Mouse (Mus musculus) R1 (cell line): ENCODE results near the gene Sorcs3.

ENCODE experiments used
- DNase-seq: peaks from one replicate; pipeline ENCODE4 v3.0.0-alpha.2; 2018; ENCODE audit warnings: low read depth, low spot score

The Sorcs3 gene

DNA sequence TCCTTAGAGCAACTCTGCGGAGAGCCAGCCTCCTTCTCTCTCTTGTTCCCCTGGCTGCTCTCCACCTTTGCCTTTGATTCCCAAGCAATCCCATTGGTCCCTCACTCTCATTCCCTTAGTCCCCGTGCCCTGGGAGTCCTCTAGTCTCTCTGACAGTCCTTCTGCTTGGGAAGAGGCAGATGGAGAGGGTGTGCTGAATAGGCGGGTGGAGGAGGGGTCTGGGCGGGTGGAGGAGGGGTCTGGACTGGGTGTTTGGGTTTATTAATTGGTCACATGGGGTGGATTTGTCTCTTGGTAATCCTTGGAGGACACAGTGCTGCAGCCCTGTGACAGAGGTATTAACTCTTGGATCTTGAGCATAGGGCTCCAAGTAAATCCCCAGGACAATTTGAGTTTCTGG is 77.4 kb downstream of the Sorcs3 start:
- no peak for DNase-seq

DNA sequence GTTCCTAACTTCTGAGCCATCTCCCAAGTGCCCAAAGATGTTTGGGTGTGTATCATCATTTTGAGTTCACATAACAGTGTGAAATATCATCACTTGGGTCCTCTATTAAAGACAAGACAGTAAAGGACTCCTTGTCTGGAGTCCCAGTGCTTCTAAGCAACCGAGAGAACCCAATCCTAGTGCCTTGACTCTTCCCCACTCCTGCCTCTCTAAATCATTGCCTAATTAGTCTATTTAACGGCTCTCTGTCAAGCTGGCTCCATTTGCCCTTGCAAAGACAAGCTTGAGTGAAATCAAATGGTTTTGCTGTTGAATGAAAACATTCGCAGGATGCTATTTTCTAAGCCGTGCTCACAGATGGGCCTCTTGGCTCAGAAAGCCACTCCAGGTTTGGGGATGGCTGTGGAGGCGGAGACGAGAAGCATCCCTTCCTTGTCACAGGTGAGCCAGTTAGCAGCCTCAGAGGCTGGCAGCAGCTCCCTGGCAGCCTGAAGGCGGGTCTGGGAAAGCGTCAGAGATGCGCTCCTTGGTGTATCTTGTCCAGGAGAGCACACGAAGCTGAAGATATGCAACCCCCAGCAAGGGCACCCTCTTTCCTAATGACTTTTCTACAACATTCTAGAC is 79.9 kb downstream of the Sorcs3 start:
- no peak for DNase-seq

DNA sequence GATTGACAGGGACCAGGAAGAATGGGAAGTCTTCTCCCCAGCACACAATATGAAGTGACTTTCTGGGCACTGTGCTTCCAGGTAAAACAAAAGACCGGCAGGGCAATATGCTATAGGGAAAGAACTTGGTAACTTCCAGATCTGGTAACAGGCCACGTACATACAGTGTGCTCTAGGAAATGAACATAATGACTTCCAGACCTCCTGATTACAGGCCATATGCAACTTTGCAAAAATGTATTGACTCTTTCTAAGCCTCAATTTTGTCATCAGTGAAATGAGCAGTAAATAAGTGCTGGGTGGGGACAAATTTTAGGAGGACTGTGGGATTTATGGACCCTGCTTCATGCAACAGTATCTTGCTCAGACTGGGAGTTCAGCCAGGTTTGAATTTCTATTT is 88.4 kb downstream of the Sorcs3 start:
- DNase-seq: no peak

DNA sequence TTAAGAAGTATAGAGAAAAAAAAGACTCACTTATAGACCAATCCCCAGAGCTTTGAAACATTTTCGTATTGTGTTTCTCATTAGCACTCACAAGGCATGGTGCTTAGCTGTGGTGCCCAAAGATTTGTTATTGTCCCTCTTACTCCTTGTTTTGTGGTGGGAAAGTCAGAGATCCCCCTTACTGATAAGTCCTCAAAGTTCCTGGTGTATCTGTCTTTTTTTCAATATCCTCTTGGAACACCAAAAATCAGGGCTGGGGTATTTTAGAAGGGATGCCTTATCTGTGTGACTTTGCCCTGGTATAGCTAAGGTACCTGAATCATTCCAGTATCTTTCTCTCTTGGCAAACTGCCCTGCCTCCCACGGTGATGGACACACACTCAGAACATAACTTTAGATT is 92.6 kb downstream of the Sorcs3 start:
- DNase-seq: no peak

DNA sequence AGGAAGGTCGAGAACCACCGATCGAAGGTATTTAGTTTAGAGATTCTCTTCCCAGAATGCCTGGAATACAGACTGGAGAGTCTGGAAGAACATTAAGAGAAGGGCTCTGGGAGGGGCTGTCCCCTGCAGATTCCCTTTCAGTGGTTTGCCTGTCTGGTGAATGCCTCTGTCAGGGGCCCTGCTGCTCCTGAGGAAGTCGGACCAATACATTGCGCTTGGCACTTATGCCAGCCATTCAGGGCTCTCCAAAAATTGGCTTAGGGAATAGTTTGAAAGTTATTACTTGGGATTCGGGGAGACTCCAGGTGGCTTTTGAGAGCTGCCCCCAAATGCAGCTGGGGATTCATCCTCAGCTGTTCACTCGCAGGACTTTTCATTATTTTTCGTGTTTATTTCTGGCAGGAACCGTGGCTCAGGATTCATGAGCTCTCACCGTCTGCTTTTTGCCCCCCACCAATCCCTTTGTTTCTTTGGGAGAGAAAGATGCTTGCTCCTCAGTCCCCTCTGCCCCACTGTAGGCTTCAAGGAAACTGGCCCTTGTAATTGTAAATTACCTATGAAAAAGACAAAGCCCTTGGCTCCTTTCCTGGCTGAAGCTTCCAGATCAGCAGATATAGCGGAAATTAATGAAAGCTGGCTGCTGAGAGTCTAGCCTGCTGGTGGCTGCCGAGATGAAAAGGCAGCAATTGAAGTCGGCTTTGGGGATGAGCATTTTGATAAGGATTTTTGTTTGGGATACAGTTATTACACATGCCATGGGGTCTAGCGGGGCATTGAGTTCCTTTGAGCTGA is 94.8 kb downstream of the Sorcs3 start:
- no peak for DNase-seq

DNA sequence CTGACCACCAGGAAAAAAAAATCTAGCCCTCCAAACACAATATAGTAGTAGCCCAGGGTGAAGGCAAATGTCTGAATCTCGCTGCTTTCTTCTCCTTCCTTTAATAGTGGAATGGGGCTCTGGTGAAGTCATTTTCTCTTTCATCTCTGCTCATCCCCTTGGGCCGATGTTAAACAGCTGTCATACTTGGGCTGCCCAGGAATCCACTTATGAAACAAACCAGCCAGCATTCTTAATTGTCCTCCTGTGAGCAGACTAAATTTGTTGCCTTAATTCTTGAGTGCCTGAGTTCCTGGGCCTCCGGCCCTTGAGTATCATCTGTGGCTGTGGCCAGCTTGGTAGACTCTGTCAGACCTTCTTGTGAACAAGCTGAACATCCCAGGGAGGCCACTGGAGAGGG is 95.5 kb downstream of the Sorcs3 start:
- DNase-seq: no peak

DNA sequence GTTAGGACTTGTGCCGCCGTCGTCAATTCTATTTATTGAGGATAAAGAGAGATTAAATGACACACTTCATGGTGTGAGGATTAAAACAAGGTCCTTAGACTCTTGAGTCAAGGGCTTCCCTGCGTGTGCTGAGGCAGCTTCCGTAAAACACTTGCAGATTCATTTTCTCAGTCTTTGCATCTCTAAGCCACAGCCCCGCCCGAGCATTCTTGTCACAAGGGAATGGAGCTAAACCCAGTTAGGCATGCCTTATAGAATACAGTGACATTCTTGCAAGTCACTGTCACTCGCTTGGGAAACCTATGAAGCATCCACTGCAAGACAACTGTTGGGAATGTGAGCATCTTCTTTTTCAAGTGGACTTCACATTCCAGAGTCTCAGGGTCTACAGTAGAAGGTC is 102.5 kb downstream of the Sorcs3 start:
- peak; percentile 63 for DNase-seq

DNA sequence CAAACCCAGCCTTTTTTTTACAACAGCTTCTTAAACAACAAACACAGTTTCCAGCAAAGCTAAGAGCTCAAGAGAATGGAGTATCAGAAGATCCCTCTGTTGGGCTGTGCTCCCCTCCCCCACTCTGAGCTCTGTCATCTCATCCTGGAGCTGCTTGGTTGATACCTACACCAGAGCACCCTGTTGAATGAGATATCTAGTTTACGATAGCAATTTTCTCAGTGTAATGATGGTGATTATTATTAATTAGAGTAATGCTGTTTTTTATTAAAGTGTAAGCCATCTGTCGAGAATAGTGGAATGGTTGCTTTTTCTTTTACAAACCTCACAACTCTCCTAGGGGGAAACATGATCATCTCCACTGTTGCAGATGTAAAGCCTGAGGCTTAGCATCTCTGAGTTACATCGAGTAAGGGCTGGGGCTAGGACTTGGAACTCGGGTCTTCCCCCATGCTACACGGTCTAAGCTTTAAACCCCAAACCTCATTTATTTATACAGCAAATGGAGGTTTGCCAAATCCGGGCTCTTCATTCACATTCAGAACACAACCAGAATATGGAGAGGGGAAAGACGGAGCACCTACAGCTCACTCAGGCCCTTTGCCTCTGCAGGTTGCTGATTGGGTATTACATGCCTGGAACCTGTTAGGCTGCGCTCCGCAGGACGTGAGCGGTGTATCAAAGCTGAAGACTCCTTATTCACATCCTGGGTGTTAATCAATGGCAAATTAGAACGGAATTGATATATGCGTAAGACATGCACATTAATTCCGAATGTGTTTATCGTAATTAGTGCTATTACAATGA is 103.9 kb downstream of the Sorcs3 start:
- no peak for DNase-seq

DNA sequence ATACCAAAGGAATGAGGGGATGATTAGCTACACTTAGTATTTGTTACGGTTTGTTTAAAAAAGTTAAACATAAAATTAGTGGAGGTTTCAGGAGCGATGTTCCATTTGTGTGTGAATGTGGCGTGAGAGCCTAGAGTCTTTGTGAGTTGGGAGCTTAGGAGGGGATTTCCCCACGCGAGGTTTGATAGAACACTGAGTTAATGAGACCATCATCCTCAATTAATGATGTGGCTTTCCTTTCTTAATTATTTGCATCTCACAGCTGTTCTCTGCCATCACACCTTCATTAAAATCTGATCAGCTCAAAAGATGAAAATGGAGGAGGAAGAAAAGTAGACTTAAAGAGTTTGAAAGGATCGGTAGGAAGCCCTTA is 104.5 kb downstream of the Sorcs3 start:
- no peak for DNase-seq

DNA sequence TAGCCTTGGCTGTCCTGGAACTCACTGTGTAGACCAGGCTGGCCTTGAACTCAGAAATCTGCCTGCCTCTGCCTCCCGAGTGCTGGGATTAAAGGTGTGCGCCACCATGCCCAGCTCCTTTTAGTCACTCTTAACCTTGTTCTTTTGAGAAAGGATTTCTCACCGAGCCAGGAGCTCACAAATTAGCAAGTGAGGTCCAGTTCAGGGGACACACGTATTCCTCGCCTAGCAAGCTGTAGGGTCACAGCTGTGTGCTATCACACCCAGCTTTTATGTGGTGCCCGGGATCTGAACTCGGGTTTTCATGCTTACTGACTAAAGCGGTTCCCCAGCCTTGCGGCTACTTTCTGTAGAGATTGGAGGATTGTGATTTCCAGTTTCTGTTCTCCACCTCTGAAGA is 108.0 kb downstream of the Sorcs3 start:
- DNase-seq: no peak

DNA sequence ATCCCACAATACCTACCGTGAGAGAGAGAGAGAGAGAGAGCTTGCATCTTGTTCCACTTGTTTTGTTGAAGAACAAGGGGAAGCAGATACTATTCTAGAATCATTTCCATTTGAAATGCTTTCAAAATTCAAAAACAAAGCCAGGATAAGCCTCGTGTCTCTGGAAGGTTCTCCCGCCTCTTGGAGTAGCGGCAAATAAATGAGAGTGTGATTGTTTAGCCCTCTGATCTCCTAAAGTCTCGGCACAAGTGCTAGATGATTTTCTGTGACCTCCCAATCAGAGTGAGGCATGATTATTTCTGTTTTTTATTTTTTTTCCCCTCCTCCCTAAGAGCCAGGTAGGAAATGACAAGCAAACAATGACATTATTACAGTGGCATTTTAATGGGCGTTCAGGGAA is 121.3 kb downstream of the Sorcs3 start:
- DNase-seq: no peak

DNA sequence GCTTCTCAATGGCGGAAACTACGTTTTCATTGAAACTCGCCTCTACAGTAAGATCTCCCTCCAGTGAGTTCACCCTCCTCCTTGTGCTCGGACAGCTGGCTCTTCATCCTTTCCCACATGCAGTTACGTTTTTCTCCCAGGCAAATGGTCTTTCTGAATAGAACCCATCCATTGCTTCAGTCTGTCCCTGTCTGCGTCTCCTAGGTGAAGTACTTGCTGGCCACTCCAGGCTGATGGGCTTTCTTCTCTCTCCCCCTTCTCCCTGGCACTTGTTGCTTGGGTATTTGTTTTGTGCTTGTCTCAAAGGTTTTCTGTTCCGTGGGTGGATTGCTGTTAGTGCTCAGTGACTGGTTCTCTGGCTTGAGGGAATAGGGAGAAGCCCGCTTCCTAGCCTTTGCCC is 122.3 kb downstream of the Sorcs3 start:
- DNase-seq: no peak

DNA sequence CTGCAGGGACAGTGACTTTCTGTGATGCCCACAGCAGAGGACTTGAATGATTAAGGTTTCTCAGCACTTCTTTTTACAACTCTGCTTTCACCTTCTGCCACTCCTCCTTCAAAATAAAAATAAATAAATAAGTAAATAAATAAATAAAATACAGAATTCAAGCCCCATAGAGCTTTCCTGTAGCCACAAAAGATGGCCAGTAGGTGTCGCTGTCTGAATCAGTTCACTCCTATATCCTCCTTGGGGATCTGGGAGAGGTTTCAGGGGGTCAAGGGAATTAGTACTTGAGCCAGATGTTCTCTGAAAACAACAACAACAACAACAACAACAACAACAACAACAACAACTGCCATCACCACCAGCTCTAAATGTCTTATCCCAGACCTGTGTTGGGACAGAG is 125.8 kb downstream of the Sorcs3 start:
- DNase-seq: peak; percentile 53

DNA sequence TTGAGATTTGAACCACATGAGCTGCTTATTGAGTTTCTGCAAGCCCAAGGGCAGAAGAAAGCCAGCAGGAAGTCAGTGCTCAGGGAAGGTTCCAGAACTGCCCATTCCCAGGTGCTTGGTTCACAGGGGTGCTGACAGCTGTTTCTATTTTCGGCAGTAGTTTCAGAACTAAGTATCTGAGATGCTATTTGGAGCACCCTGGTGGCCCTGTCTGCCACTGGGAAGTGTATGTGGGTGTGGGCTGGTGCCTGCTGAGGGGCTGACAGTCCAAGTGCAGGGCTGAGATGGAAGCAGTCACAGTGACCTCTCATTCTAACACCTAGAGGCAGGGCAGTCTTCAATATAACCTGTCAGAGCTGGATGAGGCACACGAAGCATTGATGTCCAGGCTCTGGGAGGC is 127.3 kb downstream of the Sorcs3 start:
- no peak for DNase-seq

DNA sequence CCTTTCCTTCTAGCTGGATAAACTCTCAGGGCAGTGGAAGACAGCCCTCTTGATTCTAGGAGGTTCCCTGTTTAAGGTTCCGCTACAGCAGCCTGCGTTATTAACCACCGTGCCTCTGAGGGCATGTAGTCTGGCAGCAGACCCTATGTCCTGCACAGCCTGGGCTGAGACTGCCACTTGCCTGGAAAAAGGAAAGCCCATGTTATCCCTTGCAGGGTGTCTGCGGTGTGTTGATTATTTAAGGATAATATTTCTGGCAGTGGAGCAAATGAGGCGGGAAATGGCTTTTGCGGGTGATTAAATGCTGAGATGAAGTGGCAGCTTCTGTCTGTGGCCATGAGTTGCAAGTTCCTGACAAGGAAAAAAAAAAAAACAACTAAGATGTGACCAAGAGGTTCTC is 131.6 kb downstream of the Sorcs3 start:
- no peak for DNase-seq

DNA sequence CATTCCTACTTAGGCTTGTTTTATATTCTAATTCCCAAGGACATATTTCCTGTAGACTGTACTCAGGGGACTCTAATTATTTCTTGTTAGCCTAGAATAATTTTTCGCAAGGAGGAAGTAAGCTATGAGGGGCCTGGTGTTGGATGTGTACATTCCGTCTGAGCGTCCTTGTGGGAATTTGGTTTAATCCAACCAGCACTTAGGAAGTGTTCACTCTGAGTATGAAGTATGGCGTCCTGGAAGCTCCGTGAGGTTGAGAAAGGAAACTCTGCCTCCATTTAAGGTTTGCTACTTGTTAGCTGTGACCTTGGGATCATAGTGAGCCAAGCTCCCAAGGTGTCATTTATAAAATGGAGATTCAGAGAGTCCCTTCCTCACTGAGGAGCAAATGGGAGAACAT is 132.3 kb downstream of the Sorcs3 start:
- no peak for DNase-seq

DNA sequence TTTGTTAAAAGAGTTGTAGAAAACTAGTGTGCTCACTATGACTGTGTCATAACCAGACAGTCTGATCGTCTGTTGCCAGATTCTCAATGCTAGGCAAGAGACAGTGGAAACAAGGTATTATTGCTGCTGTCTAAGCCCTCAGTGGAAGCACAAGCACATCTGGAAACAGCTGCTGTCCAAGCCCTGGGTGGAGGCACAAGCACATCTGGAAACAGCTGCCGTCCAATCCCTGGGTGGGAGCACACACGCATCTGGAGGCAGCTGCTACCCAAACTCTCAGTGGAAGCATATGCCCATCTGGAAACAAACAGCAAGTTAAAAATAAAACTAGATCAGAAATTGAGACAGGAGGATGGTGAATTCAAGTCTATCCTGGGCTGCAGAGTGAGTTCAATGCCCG is 136.9 kb downstream of the Sorcs3 start:
- no peak for DNase-seq

DNA sequence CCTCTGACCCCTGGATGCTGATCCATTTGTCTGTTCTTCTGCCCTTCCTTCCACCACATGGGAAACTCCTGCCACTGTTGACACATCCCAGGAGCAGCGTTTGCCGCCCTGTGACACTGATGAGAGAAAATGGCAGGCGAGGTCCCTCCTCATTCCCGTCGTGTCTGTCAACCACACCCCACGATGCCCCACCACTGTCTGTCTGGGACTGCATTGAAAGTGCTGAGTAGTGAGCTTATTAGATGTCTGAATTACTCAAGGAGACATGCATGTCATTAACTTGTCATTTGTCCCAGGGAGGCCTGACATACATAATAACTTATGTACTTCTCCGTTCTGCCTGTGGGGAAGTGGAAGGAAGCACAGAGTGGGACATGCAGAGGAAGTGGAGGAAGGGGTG is 137.6 kb downstream of the Sorcs3 start:
- no peak for DNase-seq

DNA sequence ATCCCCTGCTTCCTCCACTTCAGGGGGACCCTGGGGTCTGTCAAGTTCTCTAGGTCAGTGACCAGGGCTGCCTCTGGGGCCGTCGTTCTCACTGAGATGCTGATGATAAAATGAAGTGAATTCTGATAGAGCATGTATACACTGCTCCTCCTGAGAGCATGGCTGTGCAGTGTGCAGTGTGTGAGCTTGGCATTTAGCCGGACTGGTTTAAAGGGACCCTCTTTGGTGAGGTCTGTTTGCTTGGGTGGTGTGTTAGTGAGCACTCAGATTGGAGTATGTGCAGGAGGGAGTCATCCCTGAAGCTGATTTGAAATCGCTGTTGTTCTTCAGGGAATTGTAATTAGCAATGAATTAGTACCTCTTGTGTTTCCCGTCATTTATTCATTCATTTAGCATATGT is 141.3 kb downstream of the Sorcs3 start:
- DNase-seq: no peak

DNA sequence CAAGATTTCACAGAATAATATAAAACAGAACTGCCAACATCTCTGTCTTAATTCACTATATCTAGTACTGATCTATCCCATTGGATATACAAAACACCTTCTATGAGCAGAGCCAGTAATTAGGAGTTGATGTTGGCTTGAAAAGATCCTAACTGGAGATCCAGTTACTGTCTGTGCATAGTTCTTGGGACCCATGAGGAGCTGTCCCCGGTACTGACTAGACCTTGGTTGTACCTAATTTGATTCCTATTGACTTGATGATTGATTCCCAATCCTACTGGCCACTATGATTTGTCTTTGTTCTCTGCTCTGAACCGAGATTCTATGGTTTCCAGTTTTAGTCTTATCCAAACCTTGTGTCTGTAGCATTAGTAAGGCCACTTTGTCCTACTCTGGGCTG is 151.0 kb downstream of the Sorcs3 start:
- peak; percentile 8 for DNase-seq

DNA sequence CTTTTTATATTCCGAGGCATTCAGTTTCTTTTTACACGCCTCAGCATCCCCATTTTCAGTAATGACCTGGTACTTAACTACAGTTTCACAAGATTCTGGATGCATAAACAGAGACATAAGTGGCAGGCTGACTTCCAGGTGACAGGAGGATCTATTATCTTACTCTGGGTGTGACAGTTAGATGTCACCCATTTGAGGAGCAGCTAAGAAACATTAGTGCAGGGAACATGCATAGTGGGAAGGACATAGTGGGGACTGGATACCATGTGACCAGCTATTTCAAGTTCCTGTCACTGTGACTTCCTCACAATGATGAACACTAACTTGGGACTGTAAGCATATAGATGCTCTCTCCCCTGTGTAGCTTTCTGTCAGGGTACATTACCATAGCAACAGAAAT is 156.3 kb downstream of the Sorcs3 start:
- no peak for DNase-seq

DNA sequence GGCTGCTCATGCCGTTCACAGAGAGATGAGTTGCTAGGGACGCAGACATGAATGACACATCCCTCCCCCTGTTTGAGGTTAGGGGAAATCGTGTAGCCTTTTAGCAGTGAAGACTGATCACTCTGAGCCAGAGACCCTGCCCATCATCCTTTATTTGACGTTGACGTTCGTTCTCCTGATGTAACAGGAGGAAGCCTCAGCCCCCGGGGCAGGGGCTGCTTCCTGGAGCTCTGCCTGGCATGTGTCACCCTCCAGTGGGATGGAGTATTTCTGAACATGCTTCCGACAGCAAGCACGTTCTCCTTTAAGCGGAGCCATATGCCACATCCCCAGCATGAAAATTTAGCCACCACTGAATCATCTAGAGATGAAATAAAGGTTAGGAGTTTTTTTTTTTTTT is 162.2 kb downstream of the Sorcs3 start:
- no peak for DNase-seq

DNA sequence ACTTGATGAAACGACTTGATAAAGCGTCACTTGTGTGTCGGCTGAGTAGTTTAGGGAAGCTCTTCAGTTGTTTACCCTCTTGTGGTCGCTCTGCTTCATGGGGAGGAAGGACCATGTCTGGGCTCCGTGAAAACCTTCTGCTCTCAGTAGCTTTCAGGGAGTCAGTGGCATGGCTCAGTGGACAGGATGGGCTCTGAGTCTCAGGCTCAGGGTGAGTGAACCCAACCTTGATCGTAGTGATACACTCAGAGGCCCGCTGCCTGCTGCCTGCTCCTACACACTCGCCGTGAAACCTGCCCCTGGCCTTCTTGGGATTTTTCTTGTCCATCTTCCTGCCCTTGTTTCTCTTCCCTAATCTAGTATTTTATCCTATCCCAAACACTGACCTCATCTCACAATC is 166.0 kb downstream of the Sorcs3 start:
- no peak for DNase-seq
